ENCODE assay signal across 16 mouse cellular contexts in genomic region chr1:87849278-87849677, GRCm38 (mm10). TPM values are rescaled to one million over a fixed set of nuclear protein-coding genes. Genes with fewer than 3 reads are reported as not detected.
A peak's percentile ranks its signal among the peaks of the same experiment; 100 is the strongest.
DNase-seq lines count a peak whose midpoint lies in the region; ATAC-seq and TF ChIP-seq lines count a peak whose summit lies in the region.
"Had no signal": no experiment of that assay in that cellular context is flagged by ENCODE, and none has a peak within 500 bp of the region (broad histone marks: within the 10 kb centered on the region; RNA-seq: fewer than 3 reads in every experiment).

No protein-coding gene starts in this region.

- ATAC-seq in liver, postnatal 0 days = no peak
- peak; percentile 34; the same call in 1 of the 2 replicates for ATAC-seq in neutrophil, adult 5-6 weeks (ENCODE audit: extremely low read depth, insufficient number of reproducible peaks, low FRiP score, poor library complexity, severe bottlenecking)
- ATAC-seq: forebrain, embryonic 13.5 days; lung, postnatal 0 days had no signal

- H3K27me3 ChIP-seq in liver, postnatal 0 days (ENCODE audit: insufficient read depth, low read length) = no peaks in the 10 kb centered on the region
- no peaks in the 10 kb centered on the region for H3K27me3 ChIP-seq in MEL (ENCODE audit: control insufficient read depth in 1 of 2, insufficient read depth in 2 of 2, low read length in 2 of 2)
- H3K27me3 ChIP-seq: forebrain, embryonic 13.5 days; liver, embryonic 13.5 days; stomach, embryonic 15.5 days had no signal

- 0 out of 2 replicates have a peak, but pooled peaks have one; percentile 21 for TF ChIP-seq EP300 in liver, postnatal 0 days (IDR thresholded peaks at IDR 0.05; ENCODE audit: low read depth)
- TF ChIP-seq EP300 in MEL (IDR thresholded peaks at IDR 0.05; ENCODE audit: low read depth in 1 of 2, low read length in 2 of 2) = no peak

- 34% methylated on average over 5 of the region's 5 CpGs for WGBS in liver, postnatal 0 days (ENCODE audit: insufficient replicate concordance)

- H3K4me3 ChIP-seq in liver, postnatal 0 days (ENCODE audit: low read depth, low read length) = no peak overlapping the region
- H3K4me3 ChIP-seq in MEL (ENCODE audit: control insufficient read depth in 1 of 2, insufficient read depth in 1 of 2, low read depth in 2 of 2, low read length in 2 of 2) = no peak overlapping the region; a peak in 1 of 4 replicates
- no peak overlapping the region for H3K4me3 ChIP-seq in cortical plate, adult 2 months (ENCODE audit: insufficient read depth, low read length)
- H3K4me3 ChIP-seq: embryonic facial prominence, embryonic 10.5 days; forebrain, embryonic 13.5 days; hindbrain, embryonic 10.5 days; liver, embryonic 13.5 days; midbrain, embryonic 10.5 days; stomach, embryonic 15.5 days had no signal

- no peak for TF ChIP-seq POLR2A in MEL (IDR thresholded peaks at IDR 0.05; ENCODE audit: control insufficient read depth in 1 of 2, insufficient read depth in 1 of 2, low read depth in 1 of 2, low read length in 2 of 2, poor library complexity in 1 of 2)
- no peak for TF ChIP-seq POLR2A in cortical plate, adult 2 months (IDR thresholded peaks at IDR 0.05; ENCODE audit: extremely low read depth, insufficient read depth, low read length)

- peaks cover 12% of the 10 kb centered on the region for H3K79me2 ChIP-seq in MEL (ENCODE audit: control insufficient read depth, insufficient read depth, low read length, poor library complexity)

- H3K27ac ChIP-seq in liver, postnatal 0 days (ENCODE audit: low read depth) = peak overlapping the region; percentile 59
- peak overlapping the region; percentile 33 for H3K27ac ChIP-seq in MEL (ENCODE audit: control insufficient read depth, low read depth, low read length)
- H3K27ac ChIP-seq in cortical plate, adult 2 months (ENCODE audit: insufficient read depth, low read length) = peak overlapping the region; percentile 66
- H3K27ac ChIP-seq: embryonic facial prominence, embryonic 10.5 days; forebrain, embryonic 13.5 days; hindbrain, embryonic 10.5 days; liver, embryonic 13.5 days; midbrain, embryonic 10.5 days; stomach, embryonic 15.5 days had no signal

- no peak overlapping the region; the same call in 1 of the 2 replicates for H3K4me2 ChIP-seq in liver, postnatal 0 days (ENCODE audit: low read depth, low read length)
- H3K4me2 ChIP-seq: forebrain, embryonic 13.5 days; liver, embryonic 13.5 days; stomach, embryonic 15.5 days had no signal

- peak; percentile 29 for DNase-seq in liver, postnatal 0 days
- DNase-seq in liver = no peak
- peak; percentile 51 for DNase-seq in MEL (ENCODE audit: low read depth, low spot score)
- no peak for DNase-seq in thymus, postnatal 25 days
- no peak for DNase-seq in thymus, postnatal 0 days (ENCODE audit: low spot score)
- DNase-seq: kidney, adult 9 months; kidney, postnatal 36 days; liver, embryonic 13.5 days had no signal

- H3K36me3 ChIP-seq in liver, postnatal 0 days (replicated peaks; ENCODE audit: insufficient read depth, low read length) = no peaks in the 10 kb centered on the region
- peaks cover 0 to 24% of the 10 kb centered on the region in 2 experiments; a peak in 2 of 4 replicates for H3K36me3 ChIP-seq in MEL (ENCODE audit: control insufficient read depth in 1 of 2, insufficient read depth in 2 of 2, low read length in 2 of 2)
- H3K36me3 ChIP-seq: embryonic facial prominence, embryonic 10.5 days; hindbrain, embryonic 10.5 days; liver, embryonic 13.5 days; midbrain, embryonic 10.5 days; stomach, embryonic 15.5 days had no signal

- no peak for TF ChIP-seq RAD21 in MEL (IDR thresholded peaks at IDR 0.05; ENCODE audit: low read depth, low read length)

- H3K9ac ChIP-seq in liver, postnatal 0 days (replicated peaks) = 0 out of 2 replicates have a peak overlapping the region, but pooled peaks have one; percentile 12
- peak overlapping the region; percentile 6; the same call in 1 of the 2 replicates for H3K9ac ChIP-seq in MEL (ENCODE audit: control insufficient read depth, low read depth, low read length, poor library complexity, severe bottlenecking)
- H3K9ac ChIP-seq: forebrain, embryonic 13.5 days; liver, embryonic 13.5 days; stomach, embryonic 15.5 days had no signal

- no peak for TF ChIP-seq CTCF in liver, postnatal 0 days (IDR thresholded peaks at IDR 0.05; ENCODE audit: low read depth)
- no peak for TF ChIP-seq CTCF in MEL (IDR thresholded peaks at IDR 0.05 in 2 of 3, conservative IDR thresholded peaks at IDR 0.05 in 1 of 3; ENCODE audit: control insufficient read depth in 1 of 3, insufficient read depth in 1 of 3, low read depth in 2 of 3, low read length in 3 of 3, poor library complexity in 1 of 3, severe bottlenecking in 1 of 3)
- no peak for TF ChIP-seq CTCF in cortical plate, adult 2 months (IDR thresholded peaks at IDR 0.05; ENCODE audit: extremely low read depth, insufficient read depth, low read length)

- H3K4me1 ChIP-seq in liver, postnatal 0 days (ENCODE audit: insufficient read depth) = peaks cover 31% of the 10 kb centered on the region
- peaks cover 29% of the 10 kb centered on the region in 2 experiments for H3K4me1 ChIP-seq in MEL (ENCODE audit: control insufficient read depth in 1 of 2, insufficient read depth in 2 of 2, low read length in 2 of 2)
- H3K4me1 ChIP-seq in cortical plate, adult 2 months (ENCODE audit: control insufficient read depth, insufficient read depth, low read length) = peaks cover 8% of the 10 kb centered on the region

- H3K9me3 ChIP-seq in liver, postnatal 0 days (ENCODE audit: low read length) = no peaks in the 10 kb centered on the region
- no peaks in the 10 kb centered on the region for H3K9me3 ChIP-seq in MEL (replicated peaks; ENCODE audit: insufficient read depth, low read length)
- H3K9me3 ChIP-seq: embryonic facial prominence, embryonic 10.5 days; forebrain, embryonic 13.5 days; hindbrain, embryonic 10.5 days; liver, embryonic 13.5 days; midbrain, embryonic 10.5 days; stomach, embryonic 15.5 days had no signal

TF ChIP-seq in MEL, 35 proteins besides CTCF, POLR2A, EP300 and RAD21:
- TF ChIP-seq MXI1 (IDR thresholded peaks at IDR 0.05; ENCODE audit: low read depth, low read length) (peak; percentile 55; the same call in 1 of the 2 replicates), ZC3H11A (IDR thresholded peaks at IDR 0.05; ENCODE audit: low read depth, low read length) (no peak), GATA1 (IDR thresholded peaks at IDR 0.05; ENCODE audit: low read depth, low read length) (peak; percentile 26), ZKSCAN1 (IDR thresholded peaks at IDR 0.05; ENCODE audit: low read depth, low read length) (no peak), SIN3A (IDR thresholded peaks at IDR 0.05; ENCODE audit: low read length) (no peak), USF1 (IDR thresholded peaks at IDR 0.05; ENCODE audit: low read depth, low read length) (peak; percentile 72), BHLHE40 (IDR thresholded peaks at IDR 0.05; ENCODE audit: borderline replicate concordance, low read depth, low read length) (0 out of 2 replicates have a peak, but pooled peaks have one; percentile 23), HCFC1 (IDR thresholded peaks at IDR 0.05; ENCODE audit: low read depth, low read length) (no peak), MYB (IDR thresholded peaks at IDR 0.05; ENCODE audit: low read depth, low read length) (no peak), TCF12 (IDR thresholded peaks at IDR 0.05; ENCODE audit: low read depth, low read length) (0 out of 2 replicates have a peak, but pooled peaks have one; percentile 4), MAX (IDR thresholded peaks at IDR 0.05; ENCODE audit: low read length) (peak; percentile 48; the same call in 1 of the 2 replicates)

RNA-seq across cellular contexts. Expression of gene Dgkd, which starts 3.8 kb away (rescaled TPM):
- 8.3 and 9.1 TPM in 2 replicates for polyA plus RNA-seq in liver, postnatal 0 days (2015; fragmentation: Nextera tagmentation; extraction: Ambion mirVana)
- total RNA-seq in MEL (2012; rRNA removed) = 29.5 and 31.8 TPM in 2 replicates
- 100 to 1,000 TPM in 1 of 2 experiments, 10 to 100 TPM in 1; 39.5 to 135 TPM for polyA plus RNA-seq in MEL (2012; ENCODE audit: insufficient read depth in 1 of 2, insufficient read length in 2 of 2, low read depth in 1 of 2, low replicate concordance in 2 of 2, missing spikeins in 1 of 2)
- polyA plus RNA-seq in cortical plate, adult 2 months (2012; rRNA removed) = 53.3 and 61.4 TPM in 2 replicates
- total RNA-seq in neutrophil, adult 5-6 weeks (2017) = 254 and 301 TPM in 2 replicates
- polyA plus RNA-seq in thymus, postnatal 0 days (2015; fragmentation: Nextera tagmentation; extraction: Ambion mirVana) = 73.7 and 80.7 TPM in 2 replicates

RNA-seq across cellular contexts. Expression of gene Sag, which starts 45.8 kb away (rescaled TPM):
- polyA plus RNA-seq in liver, postnatal 0 days (2015; fragmentation: Nextera tagmentation; extraction: Ambion mirVana) = 0.17 and 0.42 TPM in 2 replicates
- total RNA-seq in MEL (2012; rRNA removed) = 2.5 and 4.3 TPM in 2 replicates
- polyA plus RNA-seq in MEL (2012; ENCODE audit: insufficient read depth in 1 of 2, insufficient read length in 2 of 2, low read depth in 1 of 2, low replicate concordance in 2 of 2, missing spikeins in 1 of 2) = 1 to 10 TPM in 1 of 2 experiments, not detected in 1; 4.1 TPM
- polyA plus RNA-seq in cortical plate, adult 2 months (2012; rRNA removed) = 2.2 and 3.0 TPM in 2 replicates
- 6.3 and 8.0 TPM in 2 replicates for total RNA-seq in neutrophil, adult 5-6 weeks (2017)
- polyA plus RNA-seq in thymus, postnatal 0 days (2015; fragmentation: Nextera tagmentation; extraction: Ambion mirVana) = 1.2 and 1.8 TPM in 2 replicates

Comparison
In these comparisons a context has a peak if more than half of its experiments do, and no peak if none do; other contexts are left out.
1. DNase-seq: peak in liver, postnatal 0 days (single experiment) and MEL (single experiment); none in liver (single experiment), thymus, postnatal 25 days (single experiment) and thymus, postnatal 0 days (single experiment).
2. Peak in every context shown above with its lines, with median percentiles within 50 percentile points of each other: H3K27ac ChIP-seq.